Mouse (Mus musculus) fibroblast of lung, adult 2 months (primary cell): ENCODE data around the gene Mtmr10.

ENCODE experiments used
- DNase-seq: peaks from one replicate; pipeline ENCODE4 v3.0.0-alpha.2; 2011; ENCODE audit warnings: low read depth

The Mtmr10 gene

DNA sequence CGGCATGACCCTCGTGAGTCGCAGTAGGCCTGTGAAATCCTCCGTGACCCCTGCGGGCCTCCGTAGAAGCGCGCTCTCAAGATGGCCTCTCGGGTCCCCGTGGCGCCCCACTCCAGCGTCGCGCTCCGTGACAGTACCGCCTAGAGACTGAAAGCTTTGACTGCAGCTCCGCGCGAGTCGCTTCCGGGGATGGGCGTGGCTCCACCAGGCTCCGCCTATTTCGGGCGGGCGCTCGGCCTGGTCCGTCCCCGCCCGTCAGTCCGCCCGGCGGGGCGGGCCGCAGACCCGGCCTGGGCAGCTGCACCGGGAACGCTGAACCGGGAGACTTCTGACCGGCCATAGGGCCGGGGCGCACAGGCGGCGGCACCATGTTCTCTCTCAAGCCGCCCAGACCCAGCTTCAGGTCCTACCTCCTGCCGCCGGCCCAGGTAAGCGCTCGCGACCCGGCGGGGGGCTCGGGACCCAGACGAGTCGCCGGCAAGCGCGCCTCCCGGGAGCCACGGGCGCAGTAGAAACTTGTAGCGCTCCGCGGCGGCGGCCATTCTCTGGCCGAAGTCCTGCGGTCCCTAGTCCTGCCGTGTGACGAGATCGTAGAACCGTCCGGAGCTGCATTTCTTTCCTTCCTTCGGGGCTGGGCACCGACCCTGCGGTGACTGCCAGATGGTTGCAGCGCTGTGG is at the start of gene Mtmr10:
TSS of gene Mtmr10 (plus strand) at position 240 of the 678 bp plus-strand sequence.
- DNase-seq = peak; percentile 87

GRCm38 (mm10) chr7:64237747-64238146 is 49.7 kb upstream of the Mtmr10 start:
- no peak for DNase-seq

- DNase-seq = no peak
These were observed 48.9 kb upstream of the Mtmr10 start for GRCm38 (mm10) chr7:64238410-64239086.

DNA sequence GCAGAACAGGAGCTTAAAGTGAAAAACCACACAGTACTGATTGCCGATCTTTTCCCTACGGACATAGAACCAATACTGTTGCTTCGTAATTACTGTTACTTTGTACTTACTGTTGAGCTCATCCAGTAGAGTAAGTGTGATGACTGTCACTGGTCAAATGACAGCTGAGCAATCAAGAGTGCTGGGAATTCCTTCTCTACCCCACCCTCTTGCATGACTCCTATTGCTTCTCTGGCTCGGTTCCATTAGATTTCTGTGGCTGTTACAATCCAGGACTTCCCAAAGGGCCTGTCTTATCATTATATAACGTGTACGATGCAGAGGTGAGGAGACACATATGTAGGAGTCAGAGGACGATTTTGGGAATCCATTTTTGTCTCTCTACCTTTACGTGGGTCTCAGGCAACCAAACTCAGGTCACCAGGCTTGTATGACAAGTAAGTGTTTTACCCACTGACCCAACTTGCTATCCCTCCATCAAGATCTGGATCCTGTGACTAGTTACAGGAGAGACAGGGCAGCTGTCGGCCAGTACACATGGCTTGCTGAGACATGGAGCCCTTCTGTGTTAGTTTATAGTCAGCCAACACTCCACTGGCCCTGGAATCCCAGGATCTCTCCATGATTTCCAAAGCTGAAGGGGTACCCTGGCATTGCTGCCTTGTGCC is 48.2 kb upstream of the Mtmr10 start:
- no peak for DNase-seq

- no peak for DNase-seq
These were observed 47.6 kb upstream of the Mtmr10 start for GRCm38 (mm10) chr7:64239806-64240315.

DNA sequence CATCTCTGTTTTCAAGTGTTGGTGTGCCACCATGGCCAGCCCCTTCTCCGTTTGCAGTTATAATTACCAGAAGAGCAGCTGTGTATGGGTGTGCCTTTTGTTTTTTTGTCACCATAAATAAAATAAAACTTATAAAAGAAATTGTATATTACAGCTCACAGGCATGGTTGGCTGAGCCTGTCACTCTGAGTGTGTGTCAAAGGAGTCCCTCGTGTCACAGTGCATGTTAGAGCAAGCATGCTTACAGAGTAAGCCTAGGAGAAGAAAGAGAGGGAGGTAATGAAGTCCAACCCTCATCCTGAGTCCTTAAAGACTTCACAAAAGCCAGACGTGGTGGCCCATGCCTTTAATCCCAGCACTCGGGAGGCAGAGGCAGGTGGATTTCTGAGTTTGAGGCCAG is 45.0 kb upstream of the Mtmr10 start:
- no peak for DNase-seq

- DNase-seq = no peak
These were observed 43.1 kb upstream of the Mtmr10 start for GRCm38 (mm10) chr7:64244371-64244770.

GRCm38 (mm10) chr7:64246713-64247112 is 40.7 kb upstream of the Mtmr10 start:
- no peak for DNase-seq

DNA sequence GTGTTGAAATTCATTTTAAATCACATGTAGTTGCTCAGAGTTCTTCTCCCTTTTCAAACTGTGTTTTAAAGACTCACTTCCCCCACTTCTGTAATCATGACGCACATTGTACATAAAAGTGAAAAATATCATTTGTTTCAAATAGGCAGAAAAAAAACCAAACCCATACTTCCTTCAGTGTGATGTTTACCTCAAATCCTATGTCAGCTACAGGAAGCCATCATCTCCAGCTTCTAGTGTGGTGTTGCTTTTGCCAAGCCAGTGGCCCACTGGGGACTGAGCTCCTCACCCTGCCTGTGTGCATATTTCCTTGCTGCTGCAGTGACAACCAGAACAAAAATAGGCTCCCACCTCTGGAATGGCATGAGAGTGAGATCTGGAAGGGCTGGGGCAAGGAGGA is 39.1 kb upstream of the Mtmr10 start:
- DNase-seq = no peak

DNA sequence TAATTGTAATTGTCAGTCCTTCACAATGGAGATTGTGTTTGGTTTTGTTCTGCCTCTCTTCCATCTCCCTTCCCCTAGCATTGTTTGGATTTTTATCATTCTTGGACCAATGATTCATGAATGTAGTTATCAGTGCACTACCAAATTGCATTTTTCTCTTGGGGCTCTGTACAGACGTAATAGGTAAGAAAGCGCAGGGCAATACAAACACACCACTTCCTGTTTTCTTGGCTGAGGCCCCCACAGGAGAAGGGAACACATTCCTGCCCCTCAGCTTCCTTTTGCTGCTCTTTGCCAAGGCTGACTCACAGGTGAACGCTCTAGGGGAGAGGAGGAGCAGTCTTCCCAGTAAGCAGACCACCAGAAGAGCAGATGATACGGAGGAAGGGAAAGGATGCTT is 37.7 kb upstream of the Mtmr10 start:
- no peak for DNase-seq

DNA sequence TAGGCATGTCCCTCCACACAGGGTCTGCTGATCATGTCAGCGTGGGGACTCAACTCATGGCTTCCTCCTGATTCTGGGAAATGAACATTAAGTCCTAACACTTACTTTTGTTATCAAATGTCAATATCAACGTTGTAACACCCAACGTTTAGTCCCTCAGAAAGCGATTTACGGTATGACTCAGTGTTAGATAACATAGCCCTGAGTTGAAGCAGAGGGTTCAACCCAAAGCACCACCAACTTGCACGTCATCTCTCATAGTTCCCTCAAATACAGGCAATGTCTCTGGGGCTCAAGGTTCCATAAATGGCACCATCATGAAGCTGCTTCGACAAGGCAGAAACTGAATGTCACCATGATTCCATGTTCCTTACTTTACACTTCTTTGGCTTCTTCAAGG is 37.0 kb upstream of the Mtmr10 start:
- no peak for DNase-seq

DNA sequence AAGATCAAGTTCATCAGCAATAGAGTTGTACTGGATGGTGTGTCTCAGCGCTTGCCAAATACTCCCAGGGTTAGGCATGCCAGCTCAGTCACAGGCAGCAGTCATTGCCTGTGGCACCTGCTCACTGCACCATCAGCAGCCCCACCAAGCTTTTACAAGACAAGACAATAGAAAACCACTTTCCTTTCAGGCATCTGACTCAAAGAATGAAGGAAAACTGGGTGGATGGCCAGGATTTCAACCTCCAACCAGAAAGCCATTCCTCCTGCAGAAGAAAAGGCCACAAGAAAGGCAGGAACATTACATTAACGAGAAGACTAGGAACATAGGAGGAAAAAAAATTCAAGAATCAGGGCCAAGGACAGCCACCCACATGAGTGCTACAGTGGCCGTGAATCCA is 33.7 kb upstream of the Mtmr10 start:
- DNase-seq = no peak

DNA sequence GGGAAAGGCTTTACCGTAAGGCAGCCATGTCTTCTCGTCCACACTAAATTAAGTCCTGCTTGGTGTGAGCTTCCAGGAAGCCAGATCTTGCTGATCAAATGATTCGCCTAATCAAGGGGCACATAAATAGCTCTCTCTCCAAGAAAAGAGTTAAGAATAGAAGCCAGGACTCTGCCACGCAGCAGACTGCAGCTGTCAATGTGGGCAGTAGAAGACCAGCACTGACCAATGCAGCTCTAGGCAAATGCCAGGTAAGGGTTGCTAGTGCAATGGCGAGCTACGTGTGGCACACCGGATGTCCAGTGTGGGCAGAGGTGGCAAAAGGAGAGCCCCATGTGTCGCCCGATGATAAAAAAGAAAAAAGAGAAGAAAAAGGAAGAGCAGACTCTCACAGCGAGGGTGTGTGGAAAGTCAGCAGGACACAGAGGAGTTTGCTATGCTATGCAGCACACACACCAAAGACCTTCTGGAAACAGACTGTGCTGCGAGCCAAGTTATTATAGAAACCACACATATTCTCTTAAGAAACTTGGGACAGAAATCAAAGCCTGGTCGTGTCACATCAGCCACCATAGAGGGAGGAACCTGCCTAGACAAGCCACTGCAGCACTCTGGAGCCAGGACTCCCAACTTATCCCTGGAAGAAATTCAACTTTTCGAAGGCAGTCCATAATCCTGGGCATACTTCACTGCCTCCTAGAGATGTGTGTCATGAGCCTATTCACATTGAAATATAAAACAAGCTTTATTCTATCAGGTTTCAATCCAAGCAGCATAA is 21.8 kb upstream of the Mtmr10 start:
- no peak for DNase-seq

GRCm38 (mm10) chr7:64266587-64266986 is 20.9 kb upstream of the Mtmr10 start:
- DNase-seq = no peak

DNA sequence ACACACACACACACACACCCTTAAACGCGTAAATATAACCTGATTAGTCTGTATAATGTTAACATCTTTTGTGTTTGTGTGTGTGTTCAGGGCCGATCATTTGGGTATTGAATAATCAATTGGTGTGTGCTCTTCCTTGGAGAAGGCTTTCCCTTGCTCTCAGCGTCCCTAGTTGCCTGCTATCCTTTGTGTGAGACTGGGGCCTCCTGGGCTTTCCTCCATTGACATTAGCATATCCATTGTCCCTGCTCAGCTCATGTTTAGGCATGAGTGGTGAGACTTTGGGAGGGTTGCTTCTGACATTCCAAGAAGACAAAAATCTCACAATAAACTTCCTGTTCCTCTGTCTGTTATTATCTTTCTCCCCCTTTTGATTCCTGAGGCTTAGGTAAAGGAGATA is 15.5 kb upstream of the Mtmr10 start:
- DNase-seq = no peak

DNA sequence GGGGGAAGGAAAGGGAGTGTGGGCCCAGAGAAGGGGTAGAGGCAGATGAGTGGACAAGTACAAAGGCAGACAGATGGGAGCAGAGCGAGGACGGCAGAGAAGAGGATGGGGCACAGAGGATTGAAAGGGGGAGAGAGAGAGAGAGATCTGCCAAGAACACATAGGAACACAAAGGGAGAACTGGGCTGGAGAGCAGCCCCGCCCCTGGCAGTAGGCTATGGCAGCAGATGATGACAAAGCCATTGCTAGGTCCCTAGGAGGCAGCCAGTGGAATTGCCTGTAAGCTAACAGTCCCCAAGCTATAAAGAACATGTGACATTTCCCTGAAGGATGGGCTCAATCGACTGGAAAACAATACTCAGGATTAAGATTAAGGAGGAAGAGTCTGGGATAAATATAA is 11.9 kb upstream of the Mtmr10 start:
- DNase-seq = no peak

GRCm38 (mm10) chr7:64276921-64277320 is 10.5 kb upstream of the Mtmr10 start:
- DNase-seq = peak; percentile 72

- no peak for DNase-seq
These were observed 8.9 kb upstream of the Mtmr10 start for GRCm38 (mm10) chr7:64278526-64278925.

DNA sequence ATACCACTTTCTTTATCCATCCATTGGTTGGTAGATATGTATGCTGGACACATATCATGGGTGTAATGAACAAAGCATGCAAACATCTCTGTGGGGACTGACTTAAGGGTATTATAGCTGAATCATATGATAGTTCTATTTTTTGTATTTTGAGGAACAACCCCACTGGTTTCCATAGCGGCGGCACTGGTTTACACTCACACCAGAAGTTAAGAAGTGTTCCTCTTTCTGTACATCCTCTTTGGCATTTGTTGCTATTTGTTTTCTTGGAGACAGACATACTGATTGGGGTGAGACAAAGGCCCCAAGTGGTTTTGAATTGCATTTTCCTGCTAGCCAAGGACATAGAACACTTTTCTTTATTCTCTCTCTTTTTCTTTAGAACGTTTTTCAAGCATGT is 7.9 kb upstream of the Mtmr10 start:
- no peak for DNase-seq

DNA sequence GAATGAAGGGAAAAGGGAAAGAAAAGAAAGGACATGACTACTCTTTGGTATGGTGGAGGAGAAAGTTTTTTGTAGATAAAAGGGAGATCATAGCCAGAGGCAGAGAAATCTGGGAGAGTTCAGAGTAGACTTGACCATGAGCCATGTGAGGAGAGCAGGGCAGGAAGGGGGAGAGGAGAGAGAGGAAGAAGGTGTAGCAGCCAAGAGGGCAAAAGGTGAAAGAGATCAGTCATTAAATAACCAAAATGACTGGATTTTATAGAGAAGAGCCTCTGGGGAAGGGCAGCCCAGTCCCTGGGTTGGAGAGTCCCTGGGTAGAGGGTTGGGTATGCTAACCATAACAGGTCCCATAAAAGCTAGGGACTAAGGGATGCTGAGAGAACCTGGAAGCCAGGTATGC is 887 bp upstream of the Mtmr10 start:
- DNase-seq = no peak

- DNase-seq = no peak
These were observed 2.0 kb downstream of the Mtmr10 start for GRCm38 (mm10) chr7:64289416-64289815.

- no peak for DNase-seq
These were observed 3.0 kb downstream of the Mtmr10 start for GRCm38 (mm10) chr7:64290431-64290830.
